Mouse (Mus musculus) midbrain, embryonic 12.5 days (tissue): ENCODE data around the gene Fam216b. TPM values are rescaled to one million over a fixed set of nuclear protein-coding genes. Genes with fewer than 3 reads are reported as not detected.

Experiments
- ATAC-seq: fragments of 200-750 bp; cut with Nextera tagmentation; 2 replicates; pipeline ENCODE4 v1.8.0; 2017; ENCODE audit warnings: low read depth, moderate TSS enrichment, moderate library complexity; ENCODE audit not compliant: low FRiP score
- H3K27ac ChIP-seq: fragments of 300-500 bp; sonication (generic); replicated peaks from 2 replicates; pipeline ENCODE4 v1.5.1; 2016; ENCODE audit warnings: mild to moderate bottlenecking
- H3K27me3 ChIP-seq: fragments of 300-500 bp; sonication (generic); 2 replicates; pipeline ENCODE4 v1.6.1; 2016; ENCODE audit warnings: mild to moderate bottlenecking
- H3K36me3 ChIP-seq: fragments of 300-500 bp; sonication (generic); 2 replicates; pipeline ENCODE4 v1.6.1; 2016
- H3K4me1 ChIP-seq: fragments of 300-500 bp; sonication (generic); 2 replicates; pipeline ENCODE4 v1.6.1; 2016
- H3K4me2 ChIP-seq: fragments of 300-500 bp; sonication (generic); replicated peaks from 2 replicates; pipeline ENCODE4 v1.6.1; 2016; ENCODE audit warnings: mild to moderate bottlenecking, moderate library complexity
- H3K4me3 ChIP-seq: fragments of 300-500 bp; sonication (generic); 2 replicates; pipeline ENCODE4 v1.5.1; 2016; ENCODE audit warnings: mild to moderate bottlenecking
- H3K9ac ChIP-seq: fragments of 300-500 bp; sonication (generic); replicated peaks from 2 replicates; pipeline ENCODE4 v1.6.1; 2016; ENCODE audit warnings: mild to moderate bottlenecking, moderate library complexity
- H3K9me3 ChIP-seq: fragments of 300-500 bp; sonication (generic); 2 replicates; pipeline ENCODE4 v1.6.1; 2016; ENCODE audit warnings: mild to moderate bottlenecking
- WGBS: fragments of 180-500 bp; shearing (Covaris S2); methylation state at CpG from one replicate; pipeline ENCODE4 v1.1.7; 2016; 5-methylcytosine and 5-hydroxymethylcytosine counted together
- polyA plus RNA-seq: library from polyadenylated mRNA; unstranded; fragments of >200 nt; fragmentation: Nextera tagmentation; extraction: Ambion mirVana; gene quantifications from 2 replicates; pipeline ENCODE4 v1.2.1, GENCODE M21; 2016

Fam216b gene
- polyA plus RNA-seq, 1 experiment from 2014 or later = not detected

DNA sequence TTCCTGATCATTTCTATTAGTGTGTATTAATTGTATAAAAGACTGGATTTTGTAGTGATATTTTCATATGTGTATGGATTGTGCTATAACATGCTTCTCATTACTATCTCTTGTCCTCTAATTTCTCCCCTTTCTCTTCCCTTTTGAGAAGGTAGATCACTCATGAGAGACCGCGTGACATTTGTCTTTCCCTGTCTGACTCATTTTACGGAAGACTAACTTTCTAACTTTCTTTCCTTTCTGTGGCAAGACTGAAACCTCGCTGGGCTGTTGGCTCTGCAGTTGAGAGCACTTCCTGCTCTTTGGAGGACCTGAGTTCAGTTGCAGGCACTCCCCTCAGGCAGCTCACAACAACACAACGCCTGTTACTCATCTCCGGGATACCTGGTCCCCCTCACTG lies 48.2 kb downstream of the Fam216b start:
- H3K27me3 ChIP-seq = peaks cover 9% of the 10 kb centered on the region; the same call in 1 of the 2 replicates
- 88% methylated on average over 6 of the region's 6 CpGs for WGBS
- no peaks in the 10 kb centered on the region for H3K9me3 ChIP-seq
- H3K27ac ChIP-seq = no peak overlapping the region
- H3K9ac ChIP-seq = no peak overlapping the region
- H3K4me1 ChIP-seq = no peaks in the 10 kb centered on the region
- H3K4me3 ChIP-seq = no peak overlapping the region
- H3K4me2 ChIP-seq = no peak overlapping the region
- no peaks in the 10 kb centered on the region for H3K36me3 ChIP-seq
- no peak for ATAC-seq

GRCm38 (mm10) chr14:78038876-78039275 lies 49.9 kb downstream of the Fam216b start:
- peaks cover 11% of the 10 kb centered on the region; the same call in 1 of the 2 replicates for H3K27me3 ChIP-seq
- H3K4me1 ChIP-seq = no peaks in the 10 kb centered on the region
- WGBS = 78% methylated on average over 8 of the region's 8 CpGs
- no peak overlapping the region for H3K27ac ChIP-seq
- no peak overlapping the region for H3K4me2 ChIP-seq
- H3K9me3 ChIP-seq = no peaks in the 10 kb centered on the region
- H3K36me3 ChIP-seq = no peaks in the 10 kb centered on the region
- H3K9ac ChIP-seq = no peak overlapping the region
- no peak for ATAC-seq
- H3K4me3 ChIP-seq = no peak overlapping the region

Other genes starting within 250 kb of the Fam216b start
- gene Dnajc15, start 213.9 kb downstream of the Fam216b start, polyA plus RNA-seq = 76.0 and 77.7 TPM in 2 replicates
- 0.16 and 0.52 TPM in 2 replicates for gene Epsti1, start 184.8 kb downstream of the Fam216b start, polyA plus RNA-seq
- gene Tnfsf11, start 219.0 kb upstream of the Fam216b start, polyA plus RNA-seq = 0.13 and 0.33 TPM in 2 replicates